Mouse (Mus musculus) hindbrain, embryonic 16.5 days (tissue): Measurements from ENCODE around the gene Catsper3. TPM values are rescaled to one million over a fixed set of nuclear protein-coding genes. Genes with fewer than 3 reads are reported as not detected.

ENCODE experiments used
- ATAC-seq: fragments of 200-750 bp; cut with Nextera tagmentation; 2 replicates; pipeline ENCODE4 v1.8.0; 2017; ENCODE audit warnings: moderate TSS enrichment, moderate library complexity
- H3K27ac ChIP-seq: fragments of 300-500 bp; sonication (generic); 2 replicates; pipeline ENCODE4 v1.5.1; 2014; ENCODE audit warnings: low read depth, mild to moderate bottlenecking, control low read depth, low read length, moderate library complexity
- H3K27me3 ChIP-seq: fragments of 300-500 bp; sonication (generic); replicated peaks from 2 replicates; pipeline ENCODE4 v1.6.1; 2014; ENCODE audit warnings: low read length; ENCODE audit not compliant: control insufficient read depth, insufficient read depth
- H3K36me3 ChIP-seq: fragments of 300-500 bp; sonication (generic); 2 replicates; pipeline ENCODE4 v1.6.1; 2014; ENCODE audit warnings: mild to moderate bottlenecking, low read length, moderate library complexity, mixed read lengths; ENCODE audit not compliant: control insufficient read depth, insufficient read depth
- H3K4me1 ChIP-seq: fragments of 300-500 bp; sonication (generic); 2 replicates; pipeline ENCODE4 v1.6.1; 2014; ENCODE audit warnings: low read depth, low read length; ENCODE audit not compliant: control insufficient read depth, insufficient read depth
- H3K4me2 ChIP-seq: fragments of 300-500 bp; sonication (generic); 2 replicates; pipeline ENCODE4 v1.6.1; 2014; ENCODE audit warnings: mild to moderate bottlenecking, low read length, control low read depth, moderate library complexity
- H3K4me3 ChIP-seq: fragments of 300-500 bp; sonication (generic); 2 replicates; pipeline ENCODE4 v1.5.1; 2014; ENCODE audit warnings: mild to moderate bottlenecking, low read length, control low read depth, moderate library complexity
- H3K9ac ChIP-seq: fragments of 300-500 bp; sonication (generic); 2 replicates; pipeline ENCODE4 v1.6.1; 2014; ENCODE audit warnings: low read depth, mild to moderate bottlenecking, control low read depth, low read length, moderate library complexity
- H3K9me3 ChIP-seq: fragments of 300-500 bp; sonication (generic); 2 replicates; pipeline ENCODE4 v1.6.1; 2014; ENCODE audit warnings: mild to moderate bottlenecking, low read length, moderate library complexity; ENCODE audit not compliant: control insufficient read depth
- WGBS: fragments of 180-500 bp; shearing (Covaris S2); extraction: QIAGEN DNeasy Blood & Tissue Kit; methylation state at CpG from one replicate; pipeline ENCODE4 v1.1.7; 2014; 5-methylcytosine and 5-hydroxymethylcytosine counted together
- polyA plus RNA-seq: library from polyadenylated mRNA; unstranded; fragments of >200 nt; fragmentation: Nextera tagmentation; extraction: Ambion mirVana; gene quantifications from 2 replicates; pipeline ENCODE4 v1.2.1, GENCODE M21; 2015

The Catsper3 gene
- polyA plus RNA-seq, 1 experiment from 2014 or later = 0.19 TPM

DNA sequence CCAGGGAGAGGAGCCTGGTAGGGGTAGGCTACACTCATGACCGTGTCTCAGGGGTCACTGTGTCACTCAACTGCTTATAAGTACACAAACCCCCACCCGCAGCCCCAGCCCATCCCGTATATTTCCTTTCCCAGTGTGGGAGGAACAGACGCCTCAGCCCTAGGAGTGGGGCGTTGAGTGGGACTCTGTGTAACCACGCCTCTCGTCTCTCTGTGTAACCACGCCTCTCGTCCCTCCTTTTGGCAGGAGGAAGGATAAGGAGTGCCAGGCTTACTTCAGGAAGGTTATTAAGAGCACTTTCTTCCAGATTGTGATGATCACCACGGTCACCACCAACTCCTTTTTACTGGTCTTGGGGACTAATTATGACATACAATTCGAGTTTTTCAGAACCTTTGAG is 1.8 kb downstream of the Catsper3 start:
- H3K9me3 ChIP-seq = no peaks in the 10 kb centered on the region
- WGBS = 81% methylated on average over 11 of the region's 11 CpGs
- ATAC-seq = no peak
- H3K27ac ChIP-seq = no peak overlapping the region
- no peak overlapping the region for H3K4me3 ChIP-seq
- no peak overlapping the region for H3K9ac ChIP-seq
- H3K4me1 ChIP-seq = no peaks in the 10 kb centered on the region
- no peaks in the 10 kb centered on the region for H3K27me3 ChIP-seq
- H3K4me2 ChIP-seq = no peak overlapping the region
- no peaks in the 10 kb centered on the region for H3K36me3 ChIP-seq

DNA sequence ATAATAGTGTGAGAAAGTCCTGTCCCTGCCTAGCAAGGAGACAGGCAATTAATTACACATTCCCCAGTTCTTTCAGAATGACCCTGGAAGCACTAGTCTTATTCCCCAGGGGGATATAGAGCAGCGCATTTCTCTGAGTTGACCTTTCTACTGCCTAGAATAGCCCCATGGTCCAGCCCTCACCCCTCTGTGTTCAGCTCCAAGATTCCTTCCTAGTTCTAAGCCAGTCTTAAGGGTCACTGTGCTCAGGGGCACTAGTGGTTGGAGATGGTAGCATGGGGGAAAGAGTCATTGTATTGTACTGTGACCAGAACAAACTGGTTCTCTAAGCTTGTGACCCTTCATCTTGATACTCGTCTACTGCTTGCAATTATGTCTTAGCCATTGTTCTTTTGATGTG is 16.9 kb downstream of the Catsper3 start:
- no peak overlapping the region for H3K9ac ChIP-seq
- H3K9me3 ChIP-seq = no peaks in the 10 kb centered on the region
- ATAC-seq = no peak
- no peaks in the 10 kb centered on the region for H3K4me1 ChIP-seq
- no peak overlapping the region for H3K4me2 ChIP-seq
- H3K27ac ChIP-seq = no peak overlapping the region
- no peaks in the 10 kb centered on the region for H3K27me3 ChIP-seq
- 74% methylated on average over 2 of the region's 2 CpGs for WGBS
- no peak overlapping the region for H3K4me3 ChIP-seq
- H3K36me3 ChIP-seq = no peaks in the 10 kb centered on the region

DNA sequence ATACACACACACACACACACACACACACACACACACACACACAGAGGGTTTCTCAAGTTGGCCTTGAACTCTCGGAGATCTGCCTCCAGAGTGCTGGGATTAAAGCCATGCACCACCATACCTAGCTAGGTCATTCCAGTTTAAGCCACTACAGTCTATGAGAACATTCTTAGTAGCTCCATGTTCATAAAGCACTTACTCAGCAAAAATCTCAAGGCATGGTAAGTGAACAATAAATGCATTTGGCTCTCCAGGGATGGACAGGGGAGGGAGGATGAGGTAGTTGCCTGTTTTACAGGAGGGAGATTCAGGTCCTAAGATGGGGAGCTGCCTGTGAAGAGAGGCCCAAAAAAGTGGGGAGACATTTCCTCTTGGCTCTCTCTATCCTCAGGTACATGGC is 19.6 kb downstream of the Catsper3 start:
- Histone ChIP-seq H3K9me3 (no peaks in the 10 kb centered on the region), H3K4me3 (no peak overlapping the region), H3K27me3 (no peaks in the 10 kb centered on the region), H3K36me3 (no peaks in the 10 kb centered on the region), H3K4me1 (no peaks in the 10 kb centered on the region), H3K4me2 (no peak overlapping the region), H3K27ac (no peak overlapping the region), H3K9ac (no peak overlapping the region)
- 96% methylated on average over 1 of the region's 1 CpGs for WGBS
- no peak for ATAC-seq

- Histone ChIP-seq H3K9ac (no peak overlapping the region), H3K4me2 (no peak overlapping the region), H3K4me3 (no peak overlapping the region), H3K27ac (no peak overlapping the region), H3K27me3 (no peaks in the 10 kb centered on the region), H3K9me3 (no peaks in the 10 kb centered on the region), H3K36me3 (no peaks in the 10 kb centered on the region), H3K4me1 (no peaks in the 10 kb centered on the region)
- ATAC-seq = no peak
- 77% methylated on average over 7 of the region's 7 CpGs for WGBS
Observed at GRCm38 (mm10) chr13:55809041-55809623, 24.8 kb downstream of the Catsper3 start.

DNA sequence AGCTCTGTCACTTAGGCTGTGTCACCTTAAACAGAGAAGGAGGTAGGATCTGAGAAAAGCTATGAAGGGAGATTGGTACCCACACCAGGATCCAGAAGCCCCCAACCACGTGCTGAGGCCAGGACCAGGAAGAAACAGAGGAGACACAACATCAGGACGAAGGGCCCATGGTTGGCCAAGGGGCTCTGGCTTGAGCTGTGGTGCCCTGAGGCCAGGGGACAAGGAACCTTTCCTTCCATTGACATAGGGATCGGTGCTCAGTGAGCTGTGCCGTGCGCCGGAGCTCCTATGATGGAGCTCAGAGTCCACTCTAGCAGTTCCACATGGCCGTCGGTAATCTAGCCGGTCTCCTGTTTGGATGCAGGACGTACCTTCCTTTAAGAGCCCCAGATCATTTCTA is 25.3 kb downstream of the Catsper3 start:
- H3K27ac ChIP-seq = no peak overlapping the region
- no peak for ATAC-seq
- no peaks in the 10 kb centered on the region for H3K4me1 ChIP-seq
- WGBS = 95% methylated on average over 10 of the region's 10 CpGs
- no peaks in the 10 kb centered on the region for H3K36me3 ChIP-seq
- H3K27me3 ChIP-seq = no peaks in the 10 kb centered on the region
- H3K9me3 ChIP-seq = no peaks in the 10 kb centered on the region
- H3K4me2 ChIP-seq = no peak overlapping the region
- H3K9ac ChIP-seq = no peak overlapping the region
- H3K4me3 ChIP-seq = no peak overlapping the region

DNA sequence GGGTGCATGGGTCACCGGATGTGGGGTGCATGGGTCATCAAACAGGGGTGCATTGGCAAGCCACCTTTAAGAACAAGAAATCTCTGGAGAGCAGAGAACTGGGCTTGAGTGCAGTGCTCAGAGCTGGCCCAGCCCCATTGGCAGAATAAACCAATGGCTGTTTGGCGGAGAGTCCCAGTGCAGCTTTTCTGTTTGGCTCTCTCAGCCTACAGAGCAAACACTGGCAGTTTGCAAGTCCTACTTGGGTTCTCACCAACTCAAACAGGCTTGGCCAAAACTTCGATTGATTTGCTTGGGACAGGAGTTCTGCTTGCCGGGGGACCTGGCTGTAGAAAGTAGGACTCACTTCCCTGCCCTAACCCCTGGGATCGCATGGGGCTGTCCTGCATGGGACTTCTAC is 26.6 kb downstream of the Catsper3 start:
- Histone ChIP-seq H3K27me3 (no peaks in the 10 kb centered on the region), H3K27ac (no peak overlapping the region), H3K9me3 (no peaks in the 10 kb centered on the region), H3K4me1 (no peaks in the 10 kb centered on the region), H3K4me2 (no peak overlapping the region), H3K9ac (no peak overlapping the region), H3K4me3 (no peak overlapping the region), H3K36me3 (no peaks in the 10 kb centered on the region)
- no peak for ATAC-seq
- 78% methylated on average over 5 of the region's 5 CpGs for WGBS

DNA sequence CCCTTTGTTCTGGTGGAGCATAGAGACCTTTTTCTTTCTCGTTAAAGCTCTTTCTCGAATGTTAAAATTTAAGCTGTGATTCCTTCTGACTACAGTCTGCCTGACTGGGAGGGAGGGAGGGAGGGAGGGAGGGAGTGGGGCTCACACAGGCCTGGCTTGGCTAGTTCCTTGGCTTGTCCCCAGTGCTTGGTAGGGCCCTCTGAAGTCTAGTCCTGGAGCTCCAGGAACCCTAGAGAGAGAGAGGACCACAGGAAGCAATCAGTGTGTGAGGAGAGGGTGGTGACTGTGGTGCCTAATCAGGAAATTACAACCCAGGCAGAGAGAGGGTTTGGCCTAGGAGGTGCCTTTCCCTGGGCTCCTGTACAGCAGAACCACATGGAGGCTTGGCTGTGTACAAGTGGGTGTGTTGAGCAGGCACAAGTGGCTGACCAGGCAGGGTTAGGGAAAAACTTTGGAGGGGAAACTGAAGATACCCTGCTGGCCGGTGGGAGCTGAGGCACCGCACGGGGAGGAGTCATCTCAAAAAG is 29.2 kb downstream of the Catsper3 start:
- Histone ChIP-seq H3K36me3 (no peaks in the 10 kb centered on the region), H3K9me3 (no peaks in the 10 kb centered on the region), H3K9ac (no peak overlapping the region), H3K4me2 (no peak overlapping the region), H3K4me3 (no peak overlapping the region), H3K27me3 (no peaks in the 10 kb centered on the region), H3K27ac (no peak overlapping the region), H3K4me1 (no peaks in the 10 kb centered on the region)
- ATAC-seq = no peak
- 66% methylated on average over 5 of the region's 5 CpGs for WGBS

GRCm38 (mm10) chr13:55814834-55815233 is 30.5 kb downstream of the Catsper3 start:
- H3K4me1 ChIP-seq = no peaks in the 10 kb centered on the region; the same call in 1 of the 2 replicates
- H3K4me3 ChIP-seq = no peak overlapping the region
- no peaks in the 10 kb centered on the region for H3K9me3 ChIP-seq
- WGBS = 84% methylated on average over 6 of the region's 6 CpGs
- no peak overlapping the region for H3K4me2 ChIP-seq
- H3K27me3 ChIP-seq = no peaks in the 10 kb centered on the region
- H3K27ac ChIP-seq = no peak overlapping the region
- no peak for ATAC-seq
- no peak overlapping the region for H3K9ac ChIP-seq
- H3K36me3 ChIP-seq = no peaks in the 10 kb centered on the region

DNA sequence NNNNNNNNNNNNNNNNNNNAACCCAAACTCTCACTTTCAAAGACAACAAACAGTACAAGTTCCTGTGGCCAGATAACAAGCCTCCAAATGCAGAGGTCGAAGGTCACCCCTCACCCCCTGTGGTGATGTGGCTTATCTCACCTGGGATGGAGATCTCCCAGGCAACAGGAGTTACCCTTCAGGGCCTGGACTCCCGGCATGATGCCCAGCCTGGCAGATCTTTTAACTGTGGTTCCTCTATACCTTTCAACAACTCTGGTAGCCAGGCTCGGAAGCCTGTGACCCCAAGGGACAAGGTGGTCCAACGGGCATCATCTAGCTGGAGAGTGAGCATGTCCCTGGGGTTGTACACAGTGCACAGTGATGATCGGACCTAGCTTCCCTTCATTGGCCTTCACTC is 38.1 kb downstream of the Catsper3 start:
- Histone ChIP-seq H3K9ac (no peak overlapping the region), H3K36me3 (no peaks in the 10 kb centered on the region), H3K4me2 (no peak overlapping the region), H3K4me3 (no peak overlapping the region), H3K4me1 (no peaks in the 10 kb centered on the region; the same call in 1 of the 2 replicates), H3K27ac (no peak overlapping the region), H3K9me3 (no peaks in the 10 kb centered on the region), H3K27me3 (peaks cover 53% of the 10 kb centered on the region)
- 52% methylated on average over 5 of the region's 5 CpGs for WGBS
- ATAC-seq = no peak
